Mouse (Mus musculus) forebrain, embryonic 10.5 days (tissue): Measurements from ENCODE around the gene Nol4l. TPM values are rescaled to one million over a fixed set of nuclear protein-coding genes. Genes with fewer than 3 reads are reported as not detected.

Experiments
- DNase-seq: peaks from one replicate; pipeline ENCODE4 v3.0.0-alpha.2; 2017; ENCODE audit warnings: low spot score; ENCODE audit errors: extremely low spot score
- H3K27ac ChIP-seq: fragments of 300-500 bp; sonication (generic); 2 replicates; pipeline ENCODE4 v1.5.1; 2016; ENCODE audit warnings: mild to moderate bottlenecking
- H3K27me3 ChIP-seq: fragments of 300-500 bp; sonication (generic); 2 replicates; pipeline ENCODE4 v1.6.1; 2016; ENCODE audit warnings: mild to moderate bottlenecking; ENCODE audit not compliant: poor library complexity, severe bottlenecking
- H3K36me3 ChIP-seq: fragments of 300-500 bp; sonication (generic); replicated peaks from 2 replicates; pipeline ENCODE4 v1.6.1; 2016; ENCODE audit warnings: mild to moderate bottlenecking, moderate library complexity
- H3K4me1 ChIP-seq: fragments of 300-500 bp; sonication (generic); 2 replicates; pipeline ENCODE4 v1.6.1; 2016
- H3K4me3 ChIP-seq: fragments of 300-500 bp; sonication (generic); 2 replicates; pipeline ENCODE4 v1.5.1; 2016; ENCODE audit warnings: mild to moderate bottlenecking, moderate library complexity
- H3K9me3 ChIP-seq: fragments of 300-500 bp; sonication (generic); 2 replicates; pipeline ENCODE4 v1.6.1; 2016; ENCODE audit warnings: mild to moderate bottlenecking, moderate library complexity
- WGBS: fragments of 180-500 bp; shearing (Covaris S2); methylation state at CpG from one replicate; pipeline ENCODE4 v1.1.7; 2016; 5-methylcytosine and 5-hydroxymethylcytosine counted together
- polyA plus RNA-seq: library from polyadenylated mRNA; unstranded; fragments of >200 nt; fragmentation: Nextera tagmentation; extraction: Ambion mirVana; gene quantifications from 2 replicates; pipeline ENCODE4 v1.2.1, GENCODE M21; 2016

Nol4l gene
- polyA plus RNA-seq, 1 experiment from 2014 or later: 12.3 TPM

- H3K36me3 ChIP-seq: no peaks in the 10 kb centered on the region
- no peaks in the 10 kb centered on the region for H3K9me3 ChIP-seq
- peaks cover 43% of the 10 kb centered on the region for H3K27me3 ChIP-seq
- peaks cover 16% of the 10 kb centered on the region for H3K4me1 ChIP-seq
- H3K4me3 ChIP-seq: no peak overlapping the region
- H3K27ac ChIP-seq: no peak overlapping the region
- no peak for DNase-seq
- 59% methylated on average over 1 of the region's 1 CpGs for WGBS
These were observed 4.2 kb upstream of the Nol4l start for GRCm38 (mm10) chr2:153533981-153534380.

DNA sequence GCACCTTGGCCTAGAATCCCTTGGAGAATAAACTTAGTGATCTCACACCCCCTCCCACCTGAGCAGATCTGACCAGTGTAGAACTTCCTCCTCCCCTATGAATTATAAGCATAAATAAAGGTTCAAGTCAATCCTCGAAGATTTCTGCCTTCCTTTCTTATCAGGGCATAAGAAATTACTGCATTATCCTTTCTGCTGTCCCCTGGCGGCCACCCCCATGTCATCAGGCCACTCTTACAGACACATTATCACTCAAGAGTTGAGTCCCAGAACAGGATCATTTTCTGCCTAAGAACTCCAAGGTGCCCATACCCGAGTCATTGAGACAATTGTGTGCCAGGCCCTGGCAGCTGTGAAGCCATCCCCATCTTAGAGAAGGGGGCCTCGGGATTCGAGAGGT lies 1.2 kb upstream of the Nol4l start:
- H3K27ac ChIP-seq: no peak overlapping the region
- H3K4me3 ChIP-seq: no peak overlapping the region; the same call in 1 of the 2 replicates
- no peak for DNase-seq
- 64% methylated on average over 5 of the region's 5 CpGs for WGBS
- peaks cover 67% of the 10 kb centered on the region for H3K27me3 ChIP-seq
- H3K36me3 ChIP-seq: no peaks in the 10 kb centered on the region
- H3K4me1 ChIP-seq: peaks cover 46% of the 10 kb centered on the region
- H3K9me3 ChIP-seq: no peaks in the 10 kb centered on the region

DNA sequence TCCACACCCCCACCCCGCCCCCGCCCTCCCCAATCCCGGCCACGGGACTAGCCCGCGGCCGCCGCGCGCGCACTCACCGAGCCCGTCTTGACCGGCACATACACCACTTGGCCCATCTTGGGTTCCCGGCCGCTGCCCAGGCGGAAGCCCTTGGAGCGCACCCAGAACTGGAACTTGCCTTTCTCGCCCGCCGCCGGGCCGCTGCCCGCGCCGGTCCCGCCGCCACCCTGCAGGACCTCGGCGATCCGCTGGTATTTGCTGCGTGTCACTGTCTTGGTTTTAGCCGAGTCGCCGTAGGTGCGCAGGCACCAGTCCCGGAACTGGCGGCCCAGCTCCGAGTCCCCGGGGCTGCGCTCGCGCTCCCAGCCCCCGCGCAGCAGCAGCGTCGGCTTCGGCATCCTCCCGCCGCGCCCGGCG lies 398 bp downstream of the Nol4l start:
- H3K4me1 ChIP-seq: peaks cover 60% of the 10 kb centered on the region
- peak overlapping the region; percentile 92 for H3K27ac ChIP-seq
- H3K36me3 ChIP-seq: no peaks in the 10 kb centered on the region
- no peaks in the 10 kb centered on the region for H3K9me3 ChIP-seq
- no peak for DNase-seq
- under 1% methylated on average over 53 of the region's 53 CpGs for WGBS
- H3K4me3 ChIP-seq: peak overlapping the region; percentile 79
- peaks cover 82% of the 10 kb centered on the region for H3K27me3 ChIP-seq

DNA sequence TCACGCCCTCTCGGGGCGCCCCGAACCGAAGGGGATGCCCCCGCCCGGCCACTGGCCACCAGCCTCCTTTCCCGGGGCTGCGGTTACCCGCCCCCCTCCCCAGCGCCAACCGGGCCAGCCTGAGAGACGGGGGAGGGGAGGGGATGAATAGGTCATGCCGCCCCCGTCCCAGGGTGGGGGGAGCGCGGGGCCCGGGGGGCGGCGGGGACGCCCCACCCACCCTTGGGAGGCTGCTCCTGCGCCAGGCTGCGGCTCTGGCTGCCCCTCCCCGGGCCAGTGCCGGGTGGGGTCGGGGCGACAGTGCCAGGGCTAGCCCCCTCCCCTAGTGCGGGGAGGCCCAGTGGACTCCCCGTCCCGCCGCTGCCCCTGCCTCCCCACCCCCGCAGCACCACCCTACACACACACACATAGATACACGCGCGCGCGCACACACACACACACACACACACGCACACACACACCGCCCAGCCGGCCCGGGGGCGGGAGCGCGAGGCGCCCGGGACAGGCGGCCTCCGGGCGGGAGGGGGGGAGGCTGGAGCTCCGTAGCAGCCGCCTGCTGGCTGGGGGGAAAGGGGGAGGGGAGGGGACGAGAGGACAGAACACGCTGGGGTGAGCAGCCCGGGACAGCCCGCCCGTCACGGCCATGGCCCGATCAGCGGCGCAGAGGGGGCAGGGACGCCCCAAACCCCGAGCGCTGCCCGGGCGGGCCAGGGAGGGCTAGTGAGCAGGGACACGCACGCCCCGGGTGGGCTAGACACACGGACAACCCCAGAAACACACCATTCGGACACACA lies 1.0 kb downstream of the Nol4l start:
- H3K4me3 ChIP-seq: peak overlapping the region; percentile 79
- no peaks in the 10 kb centered on the region for H3K36me3 ChIP-seq
- peaks cover 88% of the 10 kb centered on the region for H3K27me3 ChIP-seq
- peak overlapping the region; percentile 92 for H3K27ac ChIP-seq
- peak; percentile 68 for DNase-seq
- no peaks in the 10 kb centered on the region for H3K9me3 ChIP-seq
- peaks cover 65% of the 10 kb centered on the region for H3K4me1 ChIP-seq
- 1% methylated on average over 34 of the region's 70 CpGs for WGBS

GRCm38 (mm10) chr2:153527580-153528531 lies 1.9 kb downstream of the Nol4l start:
- peak; percentile 71 for DNase-seq
- WGBS: 2% methylated on average over 64 of the region's 85 CpGs
- Histone ChIP-seq H3K9me3 (no peaks in the 10 kb centered on the region), H3K27ac (peak overlapping the region; percentile 92), H3K36me3 (no peaks in the 10 kb centered on the region), H3K4me3 (peak overlapping the region; percentile 79), H3K27me3 (peaks cover 97% of the 10 kb centered on the region), H3K4me1 (peaks cover 75% of the 10 kb centered on the region)

- Histone ChIP-seq H3K27me3 (peaks cover 96% of the 10 kb centered on the region), H3K27ac (peak overlapping the region; percentile 92), H3K9me3 (no peaks in the 10 kb centered on the region), H3K4me3 (peak overlapping the region; percentile 79), H3K4me1 (peaks cover 83% of the 10 kb centered on the region), H3K36me3 (no peaks in the 10 kb centered on the region)
- WGBS: 51% methylated on average over 9 of the region's 9 CpGs
- no peak for DNase-seq
These were observed 2.8 kb downstream of the Nol4l start for GRCm38 (mm10) chr2:153526850-153527530.

DNA sequence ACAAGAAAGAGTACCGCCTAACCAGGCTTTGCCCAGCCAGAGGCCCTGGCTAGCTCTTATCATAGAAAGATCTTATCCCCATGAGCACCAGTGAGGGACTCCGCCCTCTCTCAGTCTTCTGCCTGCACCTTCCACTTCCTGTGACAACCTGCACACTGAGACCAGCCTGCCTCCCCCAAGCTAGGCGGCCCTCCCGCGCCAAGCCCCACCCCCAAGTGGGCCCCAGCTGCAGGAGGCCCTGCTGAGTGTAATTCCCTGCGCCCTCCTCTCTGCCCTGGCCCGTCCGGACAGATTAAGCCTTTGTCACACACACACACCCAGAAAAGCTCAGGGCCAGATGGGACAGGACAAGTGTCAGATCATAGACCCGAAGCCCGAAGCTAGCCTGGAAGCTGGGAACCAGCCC lies 3.9 kb downstream of the Nol4l start:
- Histone ChIP-seq H3K9me3 (no peaks in the 10 kb centered on the region), H3K36me3 (no peaks in the 10 kb centered on the region), H3K27ac (peak overlapping the region; percentile 92), H3K4me3 (peak overlapping the region; percentile 27), H3K4me1 (peaks cover 94% of the 10 kb centered on the region), H3K27me3 (peaks cover 86% of the 10 kb centered on the region)
- peak; percentile 44 for DNase-seq
- 11% methylated on average over 10 of the region's 10 CpGs for WGBS

GRCm38 (mm10) chr2:153524727-153525126 lies 5.0 kb downstream of the Nol4l start:
- 0 out of 2 replicates have a peak overlapping the region, but pooled peaks have one; percentile 92 for H3K27ac ChIP-seq
- H3K36me3 ChIP-seq: no peaks in the 10 kb centered on the region
- peaks cover 88% of the 10 kb centered on the region for H3K4me1 ChIP-seq
- 76% methylated on average over 2 of the region's 2 CpGs for WGBS
- H3K9me3 ChIP-seq: no peaks in the 10 kb centered on the region
- DNase-seq: no peak
- H3K27me3 ChIP-seq: peaks cover 75% of the 10 kb centered on the region
- H3K4me3 ChIP-seq: no peak overlapping the region

GRCm38 (mm10) chr2:153523656-153524055 lies 6.1 kb downstream of the Nol4l start:
- Histone ChIP-seq H3K27me3 (peaks cover 66% of the 10 kb centered on the region), H3K4me3 (no peak overlapping the region), H3K9me3 (no peaks in the 10 kb centered on the region), H3K27ac (0 out of 2 replicates have a peak overlapping the region, but pooled peaks have one; percentile 26), H3K36me3 (no peaks in the 10 kb centered on the region), H3K4me1 (peaks cover 79% of the 10 kb centered on the region)
- 90% methylated on average over 12 of the region's 12 CpGs for WGBS
- DNase-seq: no peak

GRCm38 (mm10) chr2:153523143-153523542 lies 6.6 kb downstream of the Nol4l start:
- 67% methylated on average over 9 of the region's 9 CpGs for WGBS
- Histone ChIP-seq H3K27ac (peak overlapping the region; percentile 77; the same call in 1 of the 2 replicates), H3K9me3 (no peaks in the 10 kb centered on the region), H3K36me3 (no peaks in the 10 kb centered on the region), H3K4me3 (no peak overlapping the region), H3K27me3 (peaks cover 61% of the 10 kb centered on the region), H3K4me1 (peaks cover 78% of the 10 kb centered on the region)
- no peak for DNase-seq

- H3K4me3 ChIP-seq: no peak overlapping the region
- H3K27me3 ChIP-seq: peaks cover 52% of the 10 kb centered on the region
- H3K27ac ChIP-seq: peak overlapping the region; percentile 77; the same call in 1 of the 2 replicates
- peaks cover 72% of the 10 kb centered on the region for H3K4me1 ChIP-seq
- H3K36me3 ChIP-seq: no peaks in the 10 kb centered on the region
- 21% methylated on average over 4 of the region's 4 CpGs for WGBS
- no peaks in the 10 kb centered on the region for H3K9me3 ChIP-seq
- DNase-seq: no peak
These were observed 7.5 kb downstream of the Nol4l start for GRCm38 (mm10) chr2:153522270-153522669.

DNA sequence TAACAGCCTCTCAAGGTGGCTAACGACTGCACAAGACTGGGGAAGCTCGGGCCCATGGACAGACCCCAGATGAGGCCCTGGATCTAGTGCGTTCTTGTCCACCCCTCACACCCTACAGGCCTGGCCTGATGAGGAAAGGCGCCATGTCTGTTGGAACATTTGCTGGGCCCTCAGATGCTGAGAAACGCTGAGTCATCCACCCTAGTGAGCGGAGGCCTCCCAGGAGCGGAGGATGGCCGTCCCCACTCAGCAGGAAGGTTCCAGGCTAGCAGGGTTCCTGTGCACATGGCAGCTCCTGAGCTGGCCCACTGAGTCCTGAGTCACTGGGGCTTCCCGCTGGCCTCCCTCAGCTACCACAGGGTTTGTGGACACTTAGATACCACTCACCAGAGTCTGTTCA lies 9.7 kb downstream of the Nol4l start:
- no peak for DNase-seq
- 78% methylated on average over 9 of the region's 9 CpGs for WGBS
- peaks cover 49% of the 10 kb centered on the region for H3K27me3 ChIP-seq
- H3K27ac ChIP-seq: peak overlapping the region; percentile 45; the same call in 1 of the 2 replicates
- H3K4me1 ChIP-seq: peaks cover 67% of the 10 kb centered on the region
- H3K9me3 ChIP-seq: no peaks in the 10 kb centered on the region
- no peaks in the 10 kb centered on the region for H3K36me3 ChIP-seq
- no peak overlapping the region for H3K4me3 ChIP-seq
